Mouse (Mus musculus) ES-E14 (cell line): Measurements from ENCODE around the gene Mast3.

Source experiments
- CHD2 ChIP-seq: IDR thresholded peaks from 2 replicates; pipeline ENCODE4 v1.6.1; 2014; ENCODE audit warnings: mild to moderate bottlenecking, low read depth, low read length, inconsistent platforms
- HCFC1 ChIP-seq: IDR thresholded peaks from 2 replicates; pipeline ENCODE4 v1.6.1; 2012; ENCODE audit warnings: low read length, inconsistent platforms, borderline replicate concordance; ENCODE audit not compliant: insufficient read depth
- MAFK ChIP-seq: IDR thresholded peaks from 2 replicates; pipeline ENCODE4 v1.6.1; 2014; ENCODE audit warnings: mild to moderate bottlenecking, low read depth, low read length, inconsistent platforms; ENCODE audit not compliant: insufficient read depth
- ZC3H11A ChIP-seq: IDR thresholded peaks from 2 replicates; pipeline ENCODE4 v1.6.1; 2012; ENCODE audit warnings: low read depth, mild to moderate bottlenecking, inconsistent platforms, low read length, borderline replicate concordance
- ZNF384 ChIP-seq: IDR thresholded peaks from 2 replicates; pipeline ENCODE4 v1.6.1; 2012; ENCODE audit warnings: low read depth, low read length, inconsistent platforms

- TF ChIP-seq HCFC1 (no peak), CHD2 (no peak), MAFK (no peak), ZNF384 (no peak), ZC3H11A (no peak)
Measured at GRCm38 (mm10) chr8:70833018-70833482, 28.2 kb upstream of the Mast3 start.
